Mouse (Mus musculus) A20 (cell line): ENCODE data around the gene Aifm3.
"Not testable (repeated sequence)": the region's sequence is repeated elsewhere in the genome, so short reads cannot be mapped to it uniquely, and the experiment has no call there.

ENCODE experiments used
- DNase-seq: peaks from one replicate; pipeline ENCODE4 v3.0.0-alpha.2; 2011; ENCODE audit warnings: low read depth, low spot score

Gene Aifm3

GRCm38 (mm10) chr16:17499249-17499883, 10.0 kb downstream of the Aifm3 start:
- no peak for DNase-seq

DNA sequence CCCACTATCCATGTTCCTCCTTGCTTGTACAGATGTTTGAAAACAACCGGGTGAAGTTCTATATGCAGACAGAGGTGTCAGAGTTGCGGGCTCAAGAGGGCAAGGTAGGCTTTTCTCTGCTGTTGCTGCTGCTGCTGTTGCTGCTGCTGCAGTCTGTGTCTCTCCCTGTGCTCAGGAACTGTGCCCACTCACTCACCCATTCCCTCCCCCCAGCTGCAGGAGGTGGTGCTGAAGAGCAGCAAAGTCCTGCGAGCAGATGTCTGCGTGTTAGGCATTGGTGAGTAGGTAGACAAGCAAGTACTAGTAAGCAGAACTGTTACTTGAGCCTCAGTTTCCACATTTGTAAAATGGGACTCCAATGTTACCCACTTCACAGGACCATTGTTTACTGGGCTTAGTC, 13.3 kb downstream of the Aifm3 start:
- no peak for DNase-seq

DNA sequence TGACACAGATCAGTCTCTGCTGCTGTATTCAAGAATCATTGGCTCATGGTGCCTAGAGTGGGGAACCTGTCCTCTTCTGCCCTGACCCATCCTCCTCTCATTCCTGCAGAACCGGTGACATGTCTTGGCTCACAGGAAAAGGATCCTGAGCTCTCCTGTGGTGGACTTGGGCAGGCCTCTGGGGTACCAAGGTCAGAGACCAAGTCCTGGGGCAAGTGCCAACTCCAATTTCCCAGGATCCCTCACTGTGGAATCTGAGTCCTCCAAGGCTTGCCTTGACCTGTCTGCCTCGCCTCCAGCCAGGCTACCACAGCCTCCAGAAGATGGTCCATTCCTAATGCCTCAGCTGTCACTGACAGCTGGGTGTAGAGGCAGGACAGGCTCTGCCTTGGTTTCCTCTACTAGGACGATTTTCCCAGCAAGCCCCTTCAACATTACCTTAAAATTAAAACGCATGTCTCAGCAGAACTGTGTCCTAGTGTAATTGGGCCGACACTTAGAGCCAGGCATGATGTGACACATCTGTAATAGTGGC, 17.7 kb downstream of the Aifm3 start:
- DNase-seq = no peak

DNA sequence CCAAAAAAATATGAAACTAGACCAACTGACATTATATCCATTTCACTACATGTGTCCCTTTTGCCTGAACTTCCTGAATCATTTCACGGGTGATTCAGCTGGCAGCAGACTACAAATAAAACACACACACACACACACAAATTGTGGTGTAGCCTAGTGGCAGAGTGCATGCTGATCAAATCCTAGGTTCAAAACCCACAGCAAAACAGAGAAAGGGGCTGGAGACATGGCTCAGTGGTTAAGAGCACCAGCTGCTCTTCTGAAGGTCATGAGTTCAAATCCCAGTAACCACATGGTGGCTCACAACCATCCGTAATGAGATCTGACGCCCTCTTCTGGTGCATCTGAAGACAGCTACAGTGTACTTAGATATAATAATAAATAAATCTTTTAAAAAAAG, 18.6 kb downstream of the Aifm3 start:
- not testable (repeated sequence) for DNase-seq

GRCm38 (mm10) chr16:17508546-17509239, 19.3 kb downstream of the Aifm3 start, which contains the start of gene Lztr1:
Gene Lztr1, plus strand, starts transcription at chr16:17508688.
- peak; percentile 95 for DNase-seq

DNA sequence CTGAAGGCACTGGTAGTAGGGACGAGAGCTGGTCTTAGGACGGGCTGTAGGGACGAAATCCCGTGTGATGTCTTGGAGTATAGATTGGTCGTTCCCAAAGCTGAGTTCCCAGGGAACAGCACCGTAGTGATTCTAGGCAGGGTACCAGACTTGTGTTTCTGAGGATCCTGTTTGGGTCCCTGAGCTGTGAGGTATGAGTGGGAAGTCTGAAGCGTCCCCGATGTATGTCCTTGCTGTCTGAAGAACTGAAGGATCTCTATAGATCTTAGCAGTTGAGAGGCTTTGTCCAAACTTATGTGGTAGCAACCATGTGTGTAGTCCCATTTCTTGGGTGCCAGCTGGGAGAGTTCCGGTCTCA, 19.8 kb downstream of the Aifm3 start:
- no peak for DNase-seq

- DNase-seq = no peak
These were observed 20.7 kb downstream of the Aifm3 start for GRCm38 (mm10) chr16:17510143-17510542.

DNA sequence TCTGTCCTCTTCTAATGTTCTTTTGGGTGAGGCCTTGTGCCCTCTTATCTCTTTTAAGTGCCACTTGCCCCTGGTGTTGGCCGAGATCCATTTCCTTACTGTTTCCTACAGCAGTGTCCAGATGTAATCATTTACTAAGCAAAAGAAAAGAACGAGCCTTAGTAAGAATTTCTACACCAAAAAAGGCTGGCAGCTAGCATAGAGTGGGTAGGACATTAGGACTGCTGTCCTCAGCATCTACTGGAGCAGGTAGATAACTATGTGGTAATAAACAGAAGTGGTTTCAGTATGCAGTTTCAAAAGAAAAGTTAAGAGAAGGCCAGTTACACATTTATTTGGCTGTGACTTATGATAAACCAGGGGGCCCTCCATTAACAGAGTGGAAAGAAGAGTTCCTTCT, 21.3 kb downstream of the Aifm3 start:
- DNase-seq = no peak

- DNase-seq = no peak
These were observed 22.0 kb downstream of the Aifm3 start for GRCm38 (mm10) chr16:17511431-17511830.

GRCm38 (mm10) chr16:17518910-17519309, 29.5 kb downstream of the Aifm3 start:
- DNase-seq = no peak

GRCm38 (mm10) chr16:17524156-17524555, 34.7 kb downstream of the Aifm3 start:
- no peak for DNase-seq

DNA sequence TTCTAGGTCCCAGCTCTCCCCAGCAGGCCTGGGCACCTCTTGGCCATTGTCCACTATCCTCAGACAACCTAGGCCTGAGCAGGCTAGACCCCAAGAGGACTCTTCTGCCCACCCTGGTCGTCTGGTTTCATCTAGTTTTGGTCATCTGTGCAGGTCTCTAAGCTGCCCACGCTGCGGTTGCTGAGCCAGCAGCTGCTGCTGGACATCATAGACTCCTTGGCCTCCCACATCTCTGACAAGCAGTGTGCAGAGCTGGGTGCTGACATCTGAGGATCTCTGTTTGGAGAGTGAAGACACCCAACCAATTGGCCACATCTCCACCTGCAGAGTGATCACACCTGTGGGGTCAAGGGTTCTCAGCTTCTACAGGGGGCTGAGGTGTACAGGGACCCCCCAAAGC, 36.1 kb downstream of the Aifm3 start:
- DNase-seq = no peak

DNA sequence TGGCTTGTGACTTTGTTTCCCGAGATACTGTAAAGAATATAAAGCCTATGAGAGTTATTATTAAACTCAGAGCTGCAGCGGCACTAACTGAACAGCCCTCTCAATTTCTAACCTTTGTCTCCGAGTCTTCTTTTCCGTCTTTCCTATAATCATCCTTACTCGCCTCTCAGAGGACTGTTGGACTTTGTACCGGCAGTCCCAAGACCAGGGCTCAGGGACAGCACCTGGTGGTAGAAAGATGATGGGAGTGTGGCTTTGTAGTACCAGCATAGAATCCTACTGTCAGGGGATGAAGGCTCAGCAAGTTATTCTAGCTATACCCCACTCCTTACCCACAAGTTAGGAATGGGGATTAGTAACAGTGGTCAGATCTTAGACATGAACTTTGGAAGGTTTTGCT, 36.8 kb downstream of the Aifm3 start:
- no peak for DNase-seq

GRCm38 (mm10) chr16:17527606-17528005, 38.2 kb downstream of the Aifm3 start:
- DNase-seq = no peak

DNA sequence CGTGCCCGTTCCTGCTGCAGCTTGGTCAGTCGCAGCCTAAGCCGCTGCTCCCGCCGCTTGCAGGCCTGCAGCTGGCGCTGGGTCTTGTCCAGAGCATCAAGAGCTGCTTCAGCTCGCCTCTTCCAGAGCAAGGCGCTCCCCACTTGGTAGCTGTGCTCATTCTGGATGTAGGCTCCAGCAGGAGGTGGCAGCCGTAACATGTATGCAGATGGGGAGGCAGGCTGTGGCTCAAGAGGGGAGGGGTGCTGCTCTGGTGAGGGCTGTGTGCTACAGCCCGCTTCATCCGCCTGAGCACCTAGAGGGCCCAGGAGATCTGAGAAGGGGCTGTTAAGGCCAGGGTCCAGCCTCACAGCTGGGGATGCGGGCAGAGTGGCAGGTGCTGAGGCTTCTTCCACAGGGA, 38.9 kb downstream of the Aifm3 start:
- no peak for DNase-seq

DNA sequence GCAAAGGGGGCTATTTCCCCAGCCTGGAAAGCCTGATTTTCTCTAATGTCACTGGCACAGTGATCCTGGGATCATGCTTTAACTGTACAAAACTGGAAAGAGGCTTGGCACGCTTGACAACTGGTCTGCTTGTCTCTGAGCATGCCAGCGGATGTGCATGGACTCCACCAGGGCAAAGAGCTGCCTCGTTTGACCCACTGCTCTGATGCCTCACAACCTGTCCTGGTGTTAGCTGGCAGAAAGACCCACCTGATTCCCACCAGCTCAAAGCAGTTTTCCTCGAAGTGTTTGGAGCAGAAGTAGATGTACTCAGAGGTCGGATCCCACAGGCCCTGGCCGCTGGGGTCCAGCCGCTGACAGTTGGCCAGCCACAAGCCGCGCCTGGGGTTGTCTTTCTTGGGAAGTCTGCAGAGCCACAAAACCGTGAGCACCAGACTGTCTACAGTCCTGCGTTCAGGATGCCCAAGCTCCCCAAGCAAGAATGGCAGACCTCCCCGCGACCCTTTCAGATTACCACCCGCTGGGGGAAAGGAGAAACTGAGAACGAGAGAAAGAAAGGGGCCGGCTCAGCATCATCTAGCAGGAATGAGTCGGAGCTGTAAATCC, 40.7 kb downstream of the Aifm3 start:
- DNase-seq = no peak

- peak; percentile 98 for DNase-seq
These were observed 41.4 kb downstream of the Aifm3 start, which contains the start of gene Thap7 for GRCm38 (mm10) chr16:17530640-17531288. Gene Thap7, minus strand, starts transcription at chr16:17531136.

DNA sequence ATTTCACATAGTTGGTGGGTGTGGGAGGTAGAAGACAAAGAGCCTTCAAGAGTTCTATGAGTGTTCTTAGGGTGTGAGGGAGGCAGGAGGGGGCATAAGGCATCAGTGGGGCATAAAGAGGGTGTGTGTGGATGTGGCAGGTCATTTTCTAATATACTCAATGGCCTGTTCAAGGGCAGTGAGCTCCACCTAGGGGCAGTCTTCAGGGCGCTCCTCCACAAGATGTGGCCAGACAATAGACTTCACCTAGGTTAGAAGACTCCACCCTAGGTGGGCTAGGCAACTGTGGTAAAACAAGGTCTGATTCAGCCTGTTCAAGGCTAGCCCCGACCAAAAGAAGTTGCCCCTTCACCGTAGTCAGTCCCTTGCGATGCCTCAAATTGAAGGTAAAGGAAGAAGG, 42.9 kb downstream of the Aifm3 start:
- peak; percentile 74 for DNase-seq

DNA sequence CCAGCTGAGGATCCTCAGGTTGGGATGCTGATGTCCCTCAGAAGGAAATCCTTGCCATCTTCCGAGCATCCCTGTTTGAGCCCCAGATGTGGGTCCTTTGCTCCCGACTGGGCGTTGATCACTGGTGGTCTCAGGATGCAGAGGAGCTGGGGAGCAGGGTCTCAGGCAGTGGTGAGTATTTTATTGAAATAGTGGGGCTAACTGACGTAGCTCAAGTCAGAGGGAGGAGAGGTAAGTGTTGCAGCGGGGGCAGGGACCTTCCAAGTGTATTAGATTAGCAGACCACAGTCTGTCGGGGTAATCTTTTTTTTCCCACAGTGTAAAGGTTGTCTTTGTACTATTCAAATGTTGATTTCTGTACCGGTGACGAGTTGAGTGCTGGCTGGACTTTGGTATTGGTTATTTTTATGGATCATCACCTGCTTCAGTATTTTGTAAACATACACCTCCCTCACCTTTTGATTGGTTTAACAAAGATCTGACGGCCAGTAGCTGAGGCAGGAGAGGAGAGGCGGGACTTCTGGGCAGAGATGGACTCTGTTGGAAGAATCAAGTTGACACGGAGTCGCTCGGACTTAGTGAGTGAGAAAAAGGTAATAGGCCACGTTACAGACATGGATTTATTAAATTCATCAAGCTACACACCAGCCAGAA, 43.4 kb downstream of the Aifm3 start:
- DNase-seq = no peak

DNA sequence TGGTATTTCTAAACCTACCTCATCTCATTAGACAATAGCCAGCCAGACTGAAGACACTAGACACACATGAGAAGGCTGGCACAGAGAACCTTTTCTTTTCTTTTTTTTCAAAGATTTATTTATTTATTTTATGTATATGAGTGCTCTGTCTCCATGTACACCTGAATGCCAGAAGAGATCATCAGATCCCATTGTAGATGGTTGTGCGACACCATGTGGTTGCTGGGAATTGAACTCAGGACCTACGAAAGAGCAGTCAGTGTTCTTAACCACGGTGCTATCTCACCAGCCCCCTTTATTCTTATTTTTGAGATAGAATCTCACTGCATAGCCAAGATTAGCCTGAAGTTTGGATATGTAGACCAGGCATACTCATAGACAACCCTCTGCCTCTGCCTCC, 47.2 kb downstream of the Aifm3 start:
- no peak for DNase-seq

DNA sequence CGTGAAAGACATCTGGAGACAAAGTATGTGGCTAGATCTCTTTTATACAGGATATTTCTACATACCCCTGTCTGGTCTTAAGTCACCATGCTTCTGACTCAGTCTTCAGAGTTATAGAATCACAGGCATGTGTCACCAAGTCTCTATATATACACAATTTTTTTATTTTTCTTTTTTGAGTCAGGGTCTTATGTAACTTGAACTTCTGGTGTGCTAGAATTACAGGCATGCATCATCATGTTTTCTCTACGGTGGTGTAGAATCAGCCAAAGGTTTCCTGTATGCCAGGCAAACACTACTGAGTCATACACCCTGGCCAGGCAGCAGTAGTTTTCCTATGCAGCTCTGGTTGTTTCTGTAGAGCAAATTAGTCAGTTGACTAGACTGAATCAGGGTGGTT, 53.2 kb downstream of the Aifm3 start:
- no peak for DNase-seq

DNA sequence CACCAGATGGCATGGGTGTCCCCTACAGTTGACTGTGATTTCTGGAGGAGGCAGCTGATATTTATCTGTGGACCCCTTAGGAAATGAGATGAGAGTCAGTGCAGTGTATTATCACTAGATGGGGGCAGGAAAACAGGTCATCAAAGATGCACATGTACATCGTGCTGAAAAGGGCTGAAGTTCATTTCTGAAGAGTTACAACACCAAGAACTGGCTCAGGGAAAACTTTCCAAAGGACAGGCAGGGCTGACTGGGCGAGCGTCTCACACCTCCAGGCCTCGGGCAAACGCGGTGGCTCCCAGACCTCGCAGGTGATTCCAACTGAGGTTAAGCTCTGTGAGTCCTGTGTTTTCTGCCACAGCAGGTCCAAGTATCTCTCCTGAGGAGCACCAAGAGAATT, 63.4 kb downstream of the Aifm3 start:
- no peak for DNase-seq
